Mouse (Mus musculus): ENCODE measurements around the gene Tomm20l. TPM values are rescaled to one million over a fixed set of nuclear protein-coding genes. Genes with fewer than 3 reads are reported as not detected.

The Tomm20l gene
- total RNA-seq, 2 experiments from 2014 or later, result 0.50 to 1.8 TPM

DNA sequence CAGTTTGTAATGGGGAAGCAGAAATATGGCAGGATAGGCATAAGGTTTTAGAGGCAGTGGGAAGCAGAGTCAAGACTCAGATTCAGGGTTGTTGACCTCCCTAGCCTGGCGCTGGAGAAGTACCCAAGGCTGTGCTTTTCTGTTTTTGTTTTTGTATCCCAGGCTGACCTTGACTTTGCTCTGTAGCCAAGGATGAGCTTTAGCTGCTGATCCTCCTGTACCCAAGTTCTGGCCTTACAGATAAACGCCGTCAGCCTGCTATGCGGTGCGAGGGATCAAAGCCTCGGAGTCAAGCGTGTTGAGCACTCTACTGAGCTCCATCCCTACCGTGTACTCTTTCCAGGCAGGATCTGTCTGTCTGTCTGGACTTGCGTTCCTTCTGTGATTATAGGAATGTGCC lies 37.6 kb downstream of the Tomm20l start:
- no peak for DNase-seq
- intact Hi-C loops (cut with DNase I), result no loop called here

GRCm38 (mm10) chr12:71149456-71149855 lies 38.2 kb downstream of the Tomm20l start:
- intact Hi-C loops (cut with DNase I), result no loop called here
- no peak for DNase-seq

DNA sequence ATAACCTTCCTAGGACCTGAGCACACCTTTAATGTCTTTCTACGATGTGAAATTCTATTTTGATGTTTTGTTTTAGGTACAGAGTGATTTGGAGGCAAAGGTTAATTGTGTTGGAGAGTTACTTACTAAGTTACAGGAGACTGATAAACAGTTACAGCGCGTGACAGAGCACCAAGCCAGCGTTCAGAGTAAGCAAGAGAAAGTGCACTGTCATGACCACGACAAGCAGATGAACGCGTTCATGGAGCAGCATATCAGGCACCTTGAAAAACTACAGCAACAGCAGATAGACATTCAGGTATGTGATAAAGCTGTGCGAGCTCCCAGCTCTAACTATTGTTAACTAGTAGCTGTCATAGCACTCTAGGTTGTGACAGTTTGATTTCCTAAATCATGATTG lies 38.9 kb downstream of the Tomm20l start:
- intact Hi-C loops (cut with DNase I), result no loop called here

DNA sequence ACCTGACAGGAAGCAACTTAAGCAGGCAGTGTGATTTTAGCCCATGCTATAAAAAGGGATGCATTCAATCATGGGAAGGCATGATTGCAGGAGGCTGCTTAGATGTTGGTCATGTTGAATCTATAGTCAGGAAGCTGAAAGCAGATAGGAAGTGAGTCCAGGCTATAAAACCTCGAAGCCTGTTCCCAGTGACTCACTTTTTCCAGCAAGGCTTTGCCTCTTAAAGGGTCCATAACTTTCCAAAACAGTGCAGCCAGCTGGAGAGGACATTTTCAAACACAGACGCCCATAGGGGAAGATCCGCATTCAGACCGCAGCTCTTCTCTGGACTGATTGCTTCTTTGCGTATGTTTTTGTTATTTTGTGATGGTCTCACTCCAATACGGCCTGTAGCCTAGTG lies 43.8 kb downstream of the Tomm20l start:
- intact Hi-C loops (cut with DNase I), result no loop called here
- no peak for DNase-seq

More for the DNA sequence above, 38.9 kb downstream of the Tomm20l start:
- no peak for DNase-seq

- intact Hi-C loops (cut with DNase I), result no loop called here
- no peak for DNase-seq
These were observed 46.7 kb downstream of the Tomm20l start for GRCm38 (mm10) chr12:71157974-71158373.

DNA sequence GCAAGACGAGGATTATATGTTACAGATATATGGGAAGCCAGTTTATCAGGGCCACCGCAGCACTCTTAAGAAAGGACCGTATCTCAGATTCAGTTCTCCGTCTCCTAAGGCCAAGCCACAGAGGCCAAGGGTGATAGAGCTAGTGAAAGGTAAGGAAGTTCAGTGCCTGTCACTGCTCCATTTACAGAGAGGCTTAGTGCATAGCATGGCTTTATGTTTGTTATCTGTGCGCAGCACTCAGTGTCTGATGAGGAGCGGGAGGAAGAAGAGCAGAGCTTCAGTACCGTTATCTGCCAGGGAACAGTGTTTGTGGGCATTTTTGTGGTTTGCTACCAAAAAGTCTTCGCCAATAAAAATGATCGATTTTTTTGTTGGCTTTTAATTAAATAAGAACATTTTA lies 53.2 kb downstream of the Tomm20l start:
- intact Hi-C loops (cut with DNase I), result no loop called here

DNA sequence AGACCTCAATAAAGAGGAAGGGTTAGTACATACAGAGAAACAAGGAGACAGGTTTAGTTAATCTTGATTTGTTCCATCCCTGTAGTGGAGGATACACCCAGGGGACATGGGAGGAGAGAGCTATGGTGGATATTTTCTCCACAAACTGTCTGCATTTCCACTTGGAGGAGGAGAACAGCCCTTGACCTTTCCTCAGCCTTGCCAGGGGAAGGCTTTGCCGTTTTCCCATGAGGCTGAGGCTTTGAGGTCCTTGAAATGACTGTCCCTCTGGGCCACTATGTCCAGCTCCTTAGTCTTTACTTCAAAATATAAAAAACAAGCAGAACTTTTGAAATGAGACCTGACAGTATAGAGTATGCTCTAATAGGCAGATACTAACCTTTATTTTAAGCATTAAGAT lies 58.7 kb downstream of the Tomm20l start:
- intact Hi-C loops (cut with DNase I), result no loop called here
- no peak for DNase-seq

More for the DNA sequence above, 53.2 kb downstream of the Tomm20l start:
- no peak for DNase-seq

Other genes with a start within 250 kb of the Tomm20l start
- gene Actr10, start 173.6 kb upstream of the Tomm20l start, total RNA-seq (2021), result 100 to 1,000 TPM; 166 to 172 TPM
- gene Psma3, start 136.8 kb upstream of the Tomm20l start, total RNA-seq (2021), result 100 to 1,000 TPM; 238 to 252 TPM
- 10 to 100 TPM; 14.0 to 15.5 TPM for gene Arid4a, start 95.4 kb upstream of the Tomm20l start, total RNA-seq (2021)
- gene Timm9, start 25.3 kb downstream of the Tomm20l start, total RNA-seq (2021), result 10 to 100 TPM; 41.4 to 43.5 TPM
- gene 2700049A03Rik, start 25.4 kb downstream of the Tomm20l start, total RNA-seq (2021), result 1 to 10 TPM; 4.0 to 4.8 TPM
- 10 to 100 TPM; 14.7 to 18.0 TPM for gene Dact1, start 198.5 kb downstream of the Tomm20l start, total RNA-seq (2021)